Mouse (Mus musculus) megakaryocyte, adult 5-6 weeks (primary cell): ENCODE results near the gene Nhsl2. TPM values are rescaled to one million over a fixed set of nuclear protein-coding genes. Genes with fewer than 3 reads are reported as not detected.
A peak's percentile ranks its signal among the peaks of the same experiment; 100 is the strongest.

Experiments
- ATAC-seq: 2 replicates; pipeline ENCODE4 v1.8.0; 2016; ENCODE audit warnings: mild to moderate bottlenecking, inconsistent platforms; ENCODE audit not compliant: poor library complexity, severe bottlenecking
- total RNA-seq, 2 experiments: library from RNA; stranded (forward) in 1 of 2; stranded (reverse) in 1 of 2; fragments of 153-499, 151-499 nt in 1 of 2; fragments of 221-1000, 200-1000 nt in 1 of 2; gene quantifications; 2 replicates each; pipeline versions ENCODE4 v1.2.3 to v1.2.4; 2015 to 2017

The Nhsl2 gene
- total RNA-seq, 2 experiments from 2014 or later, result 30.7 to 66.4 TPM

DNA sequence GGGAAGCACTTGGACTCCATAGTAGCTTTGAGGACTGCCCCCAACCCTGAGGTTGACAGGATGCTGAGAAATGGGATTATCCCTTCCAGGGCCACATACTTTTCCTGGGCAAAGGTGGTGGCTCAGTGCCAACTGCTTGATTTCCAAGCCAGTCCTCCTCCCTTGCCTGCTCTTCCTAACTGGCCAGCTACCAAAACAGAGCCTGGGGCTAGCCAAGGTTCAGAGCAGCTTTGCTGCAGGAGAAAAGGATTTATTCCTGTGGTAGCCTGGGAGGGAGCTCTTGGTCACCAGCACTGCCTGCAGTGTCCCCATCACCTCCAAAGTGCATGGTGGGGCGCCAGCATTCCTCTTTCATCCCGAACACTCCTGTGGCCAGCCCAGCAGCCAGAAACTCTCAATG, 188.3 kb downstream of the Nhsl2 start:
- ATAC-seq, result no peak

DNA sequence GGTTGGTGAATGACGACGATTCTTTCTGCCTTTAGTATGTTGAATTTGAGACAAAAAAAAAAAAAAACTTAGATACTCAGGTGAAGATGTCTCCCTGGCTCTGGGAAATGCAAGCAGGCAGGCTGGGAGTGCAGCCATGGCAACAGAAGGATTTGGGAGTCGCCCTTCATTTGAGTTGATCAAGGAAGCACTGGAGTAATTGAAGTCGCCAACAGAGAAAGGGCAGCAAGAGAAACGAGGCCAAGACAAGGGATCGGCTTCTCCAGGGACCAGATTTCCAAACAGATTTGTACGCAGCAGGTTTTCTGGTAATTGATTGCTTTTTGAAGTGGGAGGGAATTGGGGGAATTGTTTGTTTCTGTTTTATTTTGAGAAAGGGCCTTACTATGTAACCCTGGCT, 192.4 kb downstream of the Nhsl2 start:
- no peak for ATAC-seq

DNA sequence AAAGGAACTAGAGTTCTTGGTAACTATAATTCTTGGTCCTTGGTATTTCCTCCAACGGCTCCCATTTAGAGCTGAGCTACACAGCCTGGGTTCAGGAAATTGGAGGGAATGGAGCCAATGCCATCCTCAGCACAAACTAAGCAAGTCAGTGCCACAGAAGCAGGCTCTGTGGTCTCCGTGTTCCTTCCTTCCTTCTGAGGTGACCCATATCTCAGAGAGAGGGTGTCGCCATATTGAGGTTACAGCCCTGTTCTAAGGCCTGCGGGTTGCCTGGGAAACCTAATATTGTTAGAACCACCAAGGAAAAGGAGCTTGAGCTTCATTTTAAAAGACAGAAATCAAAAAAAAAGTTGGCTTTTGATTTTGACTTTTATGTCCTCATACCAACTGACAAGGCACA, 193.2 kb downstream of the Nhsl2 start:
- ATAC-seq, result peak; percentile 80

DNA sequence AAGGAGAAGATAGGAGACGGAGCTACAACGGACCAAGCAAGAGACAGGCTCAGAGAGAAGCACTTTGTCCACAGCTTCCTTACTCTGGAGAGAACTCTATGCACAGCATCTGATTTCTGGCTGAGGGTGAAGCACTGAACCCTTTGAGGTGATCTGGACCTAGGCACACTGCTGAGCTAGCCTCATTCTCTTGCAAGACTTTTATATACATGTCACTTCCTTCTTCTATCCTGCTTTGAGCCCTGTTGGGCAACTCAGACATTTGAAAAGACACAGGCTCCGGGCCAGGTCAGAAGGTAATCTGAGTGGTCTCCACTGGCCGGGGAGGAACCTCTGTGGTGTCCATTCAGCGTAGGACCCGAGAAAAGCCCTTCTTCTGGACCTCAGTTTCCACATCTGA, 201.4 kb downstream of the Nhsl2 start:
- ATAC-seq, result peak; percentile 80

DNA sequence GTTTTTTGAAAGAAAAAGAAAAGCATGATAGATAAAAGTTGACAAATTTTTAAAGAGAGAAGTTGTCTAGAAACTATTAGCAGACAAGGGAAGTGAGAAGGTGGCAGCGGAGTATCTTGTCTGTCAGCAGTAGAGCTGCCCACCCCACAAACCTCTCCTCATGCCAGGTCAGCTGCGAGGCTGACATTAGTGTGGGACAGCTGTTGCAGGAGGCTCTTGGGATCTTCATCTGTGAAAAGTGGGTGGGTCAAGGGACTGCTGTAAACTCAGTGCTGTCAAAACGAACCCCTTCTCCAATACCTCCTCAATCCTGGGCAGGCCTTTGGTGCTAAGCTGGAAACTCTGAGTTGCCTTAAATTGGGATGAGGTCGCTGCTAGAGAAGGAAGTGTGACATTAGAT, 202.0 kb downstream of the Nhsl2 start:
- 0 out of 2 replicates have a peak, but pooled peaks have one; percentile 11 for ATAC-seq

DNA sequence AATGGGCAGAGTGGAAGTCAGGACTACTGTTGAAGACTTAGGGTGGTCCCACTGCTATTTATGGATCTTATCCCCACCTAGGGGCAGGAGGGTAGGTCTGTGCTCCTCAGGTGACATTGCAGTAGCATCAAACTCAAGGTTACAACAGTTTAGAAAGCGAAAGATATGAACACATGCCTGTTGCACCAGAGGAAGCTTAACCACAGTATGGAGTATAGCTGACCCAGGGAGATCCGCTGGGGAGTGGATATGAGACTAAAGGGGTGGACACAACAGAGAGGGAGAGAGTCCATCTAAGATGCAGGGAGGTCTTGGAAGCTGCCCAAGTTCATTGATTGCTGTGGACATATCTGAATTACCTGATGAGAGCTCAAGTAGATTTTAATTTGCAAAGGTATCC, 204.2 kb downstream of the Nhsl2 start:
- ATAC-seq, result peak; percentile 61

DNA sequence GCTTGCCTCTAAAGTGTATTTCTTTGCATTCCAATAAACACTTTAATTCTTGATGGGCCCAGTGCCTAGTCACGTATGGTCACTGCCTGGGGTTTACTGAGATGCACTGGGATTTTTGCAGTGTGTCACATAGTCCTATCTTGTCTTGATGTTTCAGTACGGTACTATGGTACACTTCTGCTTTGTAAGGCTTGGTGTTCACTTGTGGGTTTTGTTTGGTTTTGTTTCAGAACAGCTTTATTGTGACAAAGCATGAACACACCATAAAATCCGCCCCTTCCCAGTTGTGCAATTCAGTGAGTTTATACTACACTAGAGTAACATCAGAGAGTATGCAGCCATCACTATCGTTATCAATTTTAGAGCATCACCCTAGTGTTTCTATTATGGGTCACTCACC, 204.8 kb downstream of the Nhsl2 start:
- ATAC-seq, result peak; percentile 66

DNA sequence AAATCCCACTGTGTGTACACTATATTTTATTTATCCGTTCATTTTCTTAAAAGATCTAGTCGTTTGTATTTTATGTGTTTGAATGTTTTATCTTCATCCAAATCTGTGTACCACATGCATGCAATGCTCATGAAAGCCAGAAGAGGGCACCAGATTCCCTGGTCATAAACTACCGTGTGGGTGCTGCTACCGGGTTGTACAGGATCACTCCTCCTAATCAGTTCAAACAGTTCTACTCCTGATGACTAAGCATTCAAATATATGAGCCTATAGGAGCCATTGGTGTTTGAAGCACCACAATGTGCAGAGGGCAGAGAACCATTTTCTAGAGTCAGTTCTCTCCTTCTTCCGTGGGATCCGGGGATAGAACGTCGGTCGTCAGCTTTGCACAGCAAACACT, 210.3 kb downstream of the Nhsl2 start:
- ATAC-seq, result peak; percentile 79

DNA sequence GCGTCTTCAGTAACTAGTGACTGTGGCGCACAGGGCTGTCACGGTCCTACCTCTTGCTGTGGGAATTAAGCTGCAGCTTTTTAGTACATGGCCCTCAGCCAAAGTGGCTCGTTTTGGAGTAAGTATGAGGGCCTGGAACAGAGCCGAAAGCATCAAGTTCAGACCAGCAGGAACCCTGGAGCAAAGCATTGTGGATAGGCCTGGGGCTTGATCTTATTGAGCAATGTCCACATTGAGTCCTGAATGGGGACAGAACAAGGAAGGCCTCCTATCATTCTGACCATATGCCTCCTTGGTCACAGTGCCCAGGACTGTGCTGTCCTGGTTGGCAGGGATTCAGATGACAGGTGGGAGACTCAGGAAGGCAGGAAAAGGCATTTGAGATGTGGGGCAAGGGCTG, 211.1 kb downstream of the Nhsl2 start:
- ATAC-seq, result no peak

DNA sequence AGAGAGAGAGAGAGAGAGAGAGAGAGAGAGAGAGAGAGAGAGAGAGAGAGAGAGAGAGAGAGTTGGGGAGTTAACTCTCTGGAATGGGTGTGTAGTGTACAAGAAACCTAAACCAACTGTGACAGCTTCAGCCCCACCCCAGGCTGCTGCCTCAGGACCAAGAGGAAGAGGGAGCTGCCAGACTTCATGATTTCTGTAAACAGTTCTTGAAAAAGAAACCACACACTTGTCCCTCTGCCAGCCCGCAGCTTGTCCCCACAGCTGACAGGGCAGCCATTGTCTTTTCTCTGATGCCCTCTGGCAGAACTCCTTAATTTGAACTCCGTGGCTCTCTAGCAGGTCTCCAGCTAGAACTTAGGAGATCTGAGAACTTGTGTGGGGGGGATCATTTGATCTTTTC, 211.7 kb downstream of the Nhsl2 start:
- ATAC-seq, result peak; percentile 74

DNA sequence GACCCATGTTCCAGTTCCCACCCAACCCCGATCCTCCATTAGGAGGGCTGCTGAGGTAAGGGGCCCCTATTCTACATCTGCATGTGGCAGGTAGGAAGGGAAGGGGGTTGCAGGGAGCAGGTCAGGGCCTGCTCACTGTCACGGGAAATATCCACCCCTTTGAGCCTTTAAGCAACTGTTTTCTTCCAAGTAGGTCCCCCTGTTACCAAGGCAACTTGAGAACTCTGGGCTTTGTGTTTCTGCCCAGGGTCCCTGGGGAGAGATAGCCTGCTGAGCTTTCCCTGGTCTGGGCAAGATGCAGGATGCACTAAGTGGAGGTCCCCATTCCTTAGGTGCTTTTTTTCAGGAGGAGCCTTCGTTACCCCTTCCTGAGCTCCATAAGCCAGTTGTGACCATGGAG, 214.9 kb downstream of the Nhsl2 start:
- no peak for ATAC-seq

DNA sequence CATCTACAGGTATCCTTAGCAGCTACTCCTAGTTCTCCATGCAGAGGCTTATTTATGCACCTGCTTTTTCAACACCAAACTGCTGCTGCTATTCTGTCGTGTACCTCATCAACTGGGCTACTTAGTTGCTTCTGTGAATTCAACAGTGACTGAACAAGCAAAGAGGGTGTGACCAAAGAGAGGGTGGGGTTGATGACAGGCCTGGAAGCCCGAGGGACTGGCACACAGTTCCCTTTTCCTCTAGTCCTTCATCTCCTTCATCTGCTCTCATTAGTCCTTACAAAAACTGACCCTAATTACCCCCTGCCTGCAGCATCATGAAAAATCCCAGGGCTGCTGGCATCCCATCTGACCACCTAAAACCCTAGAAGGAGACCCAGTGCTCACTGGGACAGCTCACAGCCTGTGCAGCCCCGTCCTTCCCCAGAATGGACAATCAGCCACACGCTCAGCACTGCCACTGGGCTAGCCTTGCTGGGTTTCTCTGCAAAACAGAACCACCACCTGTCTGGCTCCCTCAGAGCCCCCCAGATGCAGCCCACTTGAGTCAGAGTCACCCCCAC, 216.1 kb downstream of the Nhsl2 start:
- ATAC-seq, result peak; percentile 69

DNA sequence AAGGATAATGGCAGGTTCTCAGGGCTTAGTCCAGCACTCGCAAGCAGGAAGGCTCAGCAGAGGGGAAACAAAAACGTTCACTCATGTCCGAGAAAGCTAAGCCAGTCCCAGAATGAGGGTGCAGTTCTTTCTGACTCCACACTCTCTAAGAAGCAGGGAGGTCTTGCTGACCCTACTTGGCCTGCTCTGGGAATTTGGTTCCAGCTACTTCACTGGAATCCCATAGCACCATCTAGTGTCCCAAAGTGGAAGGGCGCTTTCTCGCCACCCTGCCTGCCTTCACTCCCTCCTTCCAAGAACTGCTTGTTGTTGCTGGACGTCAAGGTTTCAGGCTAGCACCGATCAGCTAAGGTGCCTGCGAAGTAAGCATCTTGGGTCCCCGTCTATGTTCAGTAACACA, 216.9 kb downstream of the Nhsl2 start:
- peak; percentile 38 for ATAC-seq

DNA sequence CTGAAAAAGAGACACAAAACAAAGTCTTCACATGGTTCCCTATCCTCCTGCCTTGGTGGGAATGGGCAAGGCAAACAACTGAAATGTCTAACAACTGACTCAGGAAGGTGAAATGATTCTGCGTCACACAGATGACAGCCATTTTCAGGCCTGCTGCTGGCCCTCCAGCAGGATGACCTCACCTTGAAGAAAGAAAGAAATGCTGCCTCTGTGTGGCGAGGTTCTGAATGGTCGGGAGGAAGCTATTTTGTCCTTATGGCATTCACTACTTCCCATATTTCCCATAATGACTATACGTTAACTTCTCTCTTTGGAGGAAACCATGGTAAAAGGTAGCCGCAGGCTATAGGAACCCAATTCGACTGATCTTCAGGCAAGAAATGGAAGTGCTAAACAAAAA, 217.9 kb downstream of the Nhsl2 start:
- no peak for ATAC-seq

DNA sequence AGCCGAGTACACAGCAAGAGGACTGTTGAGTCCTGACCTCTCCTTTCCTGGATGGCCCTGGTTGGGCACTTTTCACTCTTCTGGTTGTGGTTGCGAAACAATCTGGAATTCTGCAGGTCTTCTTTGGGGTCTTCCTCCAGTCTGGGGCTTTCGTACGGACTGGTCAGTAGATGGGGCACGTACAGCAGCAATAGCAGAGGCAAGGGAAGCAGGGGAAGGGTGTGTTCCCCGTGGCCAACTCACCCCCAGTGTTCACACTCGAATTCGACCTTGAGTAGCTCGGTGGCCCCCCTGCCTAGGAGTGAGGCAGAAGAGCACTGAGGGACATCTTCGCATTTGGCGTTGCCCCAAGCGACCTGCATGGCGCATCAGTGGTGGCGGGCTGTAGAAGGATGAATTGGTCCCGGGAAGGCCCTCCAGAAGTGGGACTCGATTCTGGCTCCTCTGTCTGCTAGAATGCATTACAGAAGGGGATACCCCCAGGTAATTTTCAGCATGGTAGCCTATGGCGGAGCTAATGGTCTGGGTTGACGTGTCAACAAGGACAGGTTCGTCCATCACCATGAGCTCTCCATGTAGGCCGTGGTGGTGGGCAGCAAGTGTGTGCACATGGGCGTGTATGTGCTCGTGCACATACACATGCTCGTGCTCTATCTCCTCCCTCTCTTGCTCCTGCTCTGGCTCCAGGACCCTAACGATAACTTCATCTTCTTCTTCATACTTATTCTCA, 219.8 kb downstream of the Nhsl2 start:
- no peak for ATAC-seq

DNA sequence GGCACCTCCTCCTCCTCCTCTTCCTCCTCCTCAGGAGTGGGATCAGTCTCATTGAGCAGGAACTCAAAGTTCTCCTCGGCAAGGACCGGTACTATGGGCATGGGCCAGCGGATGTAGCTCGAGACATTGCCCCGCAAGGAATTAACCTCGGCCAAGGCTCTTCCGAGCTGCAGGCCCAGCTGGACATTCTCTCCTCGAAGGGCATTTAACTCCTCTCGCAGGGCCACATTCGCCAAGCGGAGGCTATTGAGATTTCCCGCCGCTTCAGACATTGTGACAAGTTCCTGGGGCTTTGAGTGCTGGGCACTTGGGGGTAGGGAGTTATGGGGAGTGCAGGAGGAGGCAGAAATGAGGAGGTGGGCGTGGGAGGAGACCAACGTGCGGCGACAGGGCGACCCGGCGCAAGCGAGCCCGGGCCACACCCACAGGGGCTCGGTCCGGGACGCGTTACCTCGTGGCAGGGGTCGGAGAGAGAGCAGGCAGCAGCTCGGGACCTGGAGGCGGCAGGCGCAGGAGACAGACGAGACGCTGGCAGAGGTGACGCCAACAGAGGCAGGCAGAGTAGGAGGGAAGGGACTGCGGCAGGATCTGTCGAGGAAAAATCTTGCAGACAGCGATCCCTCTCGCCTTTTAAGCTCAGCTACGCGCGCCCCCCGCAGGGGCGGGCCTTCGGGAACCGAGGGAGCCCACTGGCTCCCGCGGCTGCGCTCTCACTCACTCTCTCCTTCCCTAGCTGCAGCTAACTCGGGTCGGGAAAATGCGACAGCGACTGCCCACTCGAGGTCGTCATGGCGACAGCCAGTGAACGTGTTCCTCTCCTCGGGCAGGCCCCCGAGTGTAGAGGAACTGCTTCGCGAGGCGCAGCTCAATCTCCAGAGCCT, 221.6 kb downstream of the Nhsl2 start, which contains the start of gene Rtl5:
Rtl5 (minus strand) TSS at position 714 of the 881 bp plus-strand sequence.
- peak; percentile 71 for ATAC-seq

DNA sequence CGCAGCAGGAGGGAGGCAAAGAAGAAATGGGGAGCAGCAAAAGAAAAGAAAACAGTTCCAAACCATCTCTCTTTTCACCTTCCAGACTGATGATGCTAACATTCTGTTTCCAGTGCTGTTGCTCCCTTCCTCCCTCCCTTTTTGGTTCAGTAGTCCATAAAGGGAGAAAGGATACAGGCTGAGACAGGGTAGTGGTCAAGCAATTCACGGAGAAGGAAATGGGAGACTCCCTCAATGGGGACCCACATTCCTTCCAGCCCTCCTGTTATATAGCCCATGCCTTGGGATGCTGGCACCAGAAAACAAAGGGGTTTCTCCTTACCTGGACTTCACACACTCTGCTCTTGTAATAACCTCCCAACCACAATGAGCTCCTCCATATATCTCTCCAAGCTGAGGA, 222.3 kb downstream of the Nhsl2 start:
- ATAC-seq, result no peak

DNA sequence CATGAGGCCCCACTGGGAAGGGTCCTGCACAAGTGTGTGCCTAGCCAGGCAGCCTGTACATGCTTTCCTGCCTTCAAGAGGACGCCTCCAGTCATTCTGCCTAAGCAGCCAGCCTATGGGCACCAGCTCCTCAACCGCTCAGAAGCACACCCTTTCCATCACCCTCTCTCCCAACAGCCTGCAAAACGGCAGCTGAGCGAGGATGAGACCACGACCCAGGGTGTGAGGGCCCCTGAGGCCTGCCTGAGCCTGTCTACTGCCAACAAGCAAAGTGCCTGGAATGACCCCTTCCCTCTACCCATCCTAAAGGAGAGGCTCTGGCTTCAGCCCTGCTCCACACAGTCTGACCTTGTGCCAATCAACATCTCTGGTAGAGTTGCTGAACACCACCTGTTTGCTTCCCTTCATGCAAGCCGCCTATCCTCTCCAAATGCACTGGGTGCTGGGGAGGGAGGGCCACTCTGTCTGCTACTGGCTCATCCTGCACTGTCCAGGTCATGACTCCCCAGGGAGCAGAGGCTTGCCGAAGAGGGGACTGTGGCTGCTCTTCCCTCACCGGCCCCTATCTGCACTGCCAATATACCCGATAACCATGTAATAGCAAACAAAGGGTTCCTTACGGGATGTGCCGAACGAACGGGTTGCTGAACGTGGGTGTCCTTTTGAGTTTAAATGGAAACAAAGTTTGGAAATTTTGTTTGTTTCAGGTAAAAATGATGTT, 224.6 kb downstream of the Nhsl2 start:
- no peak for ATAC-seq

DNA sequence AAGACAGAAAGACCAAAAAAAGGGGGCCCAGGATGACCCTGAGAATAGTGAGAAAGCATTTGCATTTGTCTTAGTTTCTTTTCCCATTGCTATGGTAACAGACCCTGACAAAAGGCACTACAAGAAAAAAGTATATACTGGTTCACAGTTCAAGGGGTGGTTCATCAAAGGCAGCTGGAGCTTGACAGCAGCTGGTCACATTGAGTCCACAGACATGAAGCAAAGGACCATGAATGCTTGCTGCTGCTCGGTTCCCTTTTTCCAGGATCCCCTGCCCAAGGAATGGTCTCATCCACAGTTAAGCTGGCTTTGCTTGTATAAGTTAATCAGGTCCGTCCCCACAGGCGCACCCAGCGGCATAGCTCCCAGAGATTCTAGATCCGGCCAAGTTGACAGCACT, 225.2 kb downstream of the Nhsl2 start:
- no peak for ATAC-seq

DNA sequence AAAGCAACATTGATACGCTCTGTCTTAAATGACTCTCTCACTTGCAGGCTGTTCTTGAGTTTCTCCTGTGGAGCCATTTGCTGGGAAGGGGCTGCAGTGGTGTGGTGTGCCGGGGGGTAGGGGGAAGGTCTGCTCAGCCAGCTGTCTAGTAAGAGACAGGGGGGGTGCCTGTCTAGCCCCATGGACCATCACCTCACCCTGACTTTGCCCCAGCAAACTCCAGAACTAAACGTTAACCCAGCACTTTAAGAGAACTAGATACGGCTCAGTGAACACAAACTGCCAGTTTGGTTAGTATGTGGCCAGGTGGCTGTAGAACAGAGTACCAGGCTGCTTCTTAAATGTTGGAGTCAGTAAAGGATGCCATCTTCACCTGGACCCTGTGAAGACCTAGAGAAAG, 226.0 kb downstream of the Nhsl2 start:
- no peak for ATAC-seq
